Mouse (Mus musculus) CD8-positive naive resting alpha-beta T cell, adult 2 months (primary cell): ENCODE results near the gene Dkkl1.
"Not testable (repeated sequence)": the region's sequence is repeated elsewhere in the genome, so short reads cannot be mapped to it uniquely, and the experiment has no call there.

ENCODE experiments used
- DNase-seq, 2 experiments: peaks; one replicate each; pipeline ENCODE4 v3.0.0; 2022; ENCODE audit warnings: low read depth in 2 of 2, low spot score in 2 of 2

The Dkkl1 gene

DNA sequence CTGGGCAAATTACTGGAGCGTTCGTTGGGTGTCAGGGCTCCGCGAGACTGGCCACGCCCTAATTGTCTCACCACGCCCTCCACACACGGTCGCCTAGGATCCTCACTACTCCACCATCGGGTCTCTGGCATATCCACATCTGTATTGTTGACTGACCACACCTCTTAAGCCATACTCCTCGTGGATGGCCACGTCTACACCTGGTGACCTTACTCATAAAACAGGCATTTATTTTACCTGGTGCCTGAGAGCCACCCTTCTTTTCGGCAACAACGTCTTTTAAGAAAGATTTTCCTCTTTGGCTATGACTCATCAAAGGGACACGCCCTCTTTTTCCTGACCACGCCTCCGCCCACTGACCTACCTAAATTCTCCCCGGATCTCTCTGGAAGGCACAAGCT, at the start of gene Dkkl1:
Gene Dkkl1 (minus strand): TSS at position 297 of the 401 bp plus-strand sequence.
- DNase-seq = no peak

DNA sequence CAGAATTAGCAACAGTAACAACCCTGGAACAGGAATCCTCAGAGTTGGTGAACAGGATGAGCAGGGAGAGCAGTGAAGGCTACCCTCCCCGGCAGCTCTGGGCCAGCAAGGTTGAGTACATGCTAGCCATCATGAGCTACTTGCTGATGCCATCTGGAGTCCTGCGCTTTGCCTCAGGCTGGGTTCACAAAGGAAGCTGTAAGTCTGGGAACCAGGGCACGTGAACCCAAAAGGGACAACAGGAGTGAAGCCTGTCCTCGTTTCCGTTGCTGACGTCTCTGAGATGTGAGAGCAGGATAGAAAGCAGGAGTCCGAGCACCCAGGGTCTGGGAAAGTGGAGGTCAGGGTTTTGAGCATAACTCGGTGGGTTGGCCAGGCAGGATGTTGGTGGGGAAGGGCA, 47.3 kb upstream of the Dkkl1 start:
- no peak for DNase-seq

DNA sequence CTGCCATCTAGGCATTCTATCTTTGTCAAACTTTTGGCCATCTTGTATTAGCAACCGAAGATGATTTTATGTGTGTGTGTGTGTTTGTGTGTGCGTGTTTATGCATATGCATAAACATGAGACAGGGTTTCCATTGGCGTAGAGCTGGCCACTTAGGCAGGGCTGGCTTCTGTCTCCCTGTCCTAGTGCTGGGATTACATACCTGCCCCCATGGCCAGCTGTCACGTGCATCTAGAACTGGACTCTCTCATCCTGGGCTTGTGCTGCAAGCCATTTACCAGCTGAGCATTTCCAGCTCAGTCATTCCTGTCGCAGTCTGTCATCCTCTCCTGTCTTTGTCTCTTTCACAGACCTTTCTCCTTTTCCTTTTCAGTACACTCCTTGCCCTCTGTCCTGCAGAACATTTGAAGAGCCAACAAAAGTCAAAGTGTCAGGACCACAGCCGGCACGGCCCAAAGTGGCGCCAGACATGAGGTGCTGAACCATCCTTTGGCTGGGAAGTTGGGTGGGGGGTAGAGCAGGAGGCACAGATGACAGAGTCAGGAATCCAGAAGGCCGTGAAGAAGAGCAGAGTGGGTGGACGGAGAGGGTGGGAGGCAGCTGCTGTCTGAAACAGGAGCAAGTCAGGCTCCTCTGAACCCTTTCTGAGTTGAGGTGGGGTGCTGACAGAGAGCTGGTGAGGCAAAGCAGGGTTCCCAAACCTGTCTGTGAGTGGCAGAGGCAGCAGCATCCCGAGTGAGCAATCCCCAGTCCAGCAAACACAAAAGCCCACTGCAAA, 45.3 kb upstream of the Dkkl1 start:
- no peak for DNase-seq

DNA sequence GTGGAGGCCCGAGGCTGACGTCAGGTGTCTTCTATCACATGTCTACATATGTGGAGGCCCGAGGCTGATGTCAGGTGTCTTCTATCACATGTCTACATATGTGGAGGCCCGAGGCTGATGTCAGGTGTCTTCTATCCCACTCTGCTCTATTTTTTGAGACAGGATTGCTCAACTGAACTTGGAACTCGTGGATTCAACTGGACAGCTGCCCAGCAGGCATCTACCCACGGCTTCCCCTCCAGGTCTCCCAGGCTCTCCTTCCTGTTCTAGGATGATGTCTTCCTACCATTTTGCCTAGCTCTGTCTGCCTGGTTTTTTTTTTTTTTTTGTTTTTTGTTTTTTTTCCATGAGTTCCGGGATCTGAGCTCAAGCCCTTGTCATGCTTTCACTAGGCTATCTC, 43.9 kb upstream of the Dkkl1 start:
- not testable (repeated sequence) for DNase-seq

DNA sequence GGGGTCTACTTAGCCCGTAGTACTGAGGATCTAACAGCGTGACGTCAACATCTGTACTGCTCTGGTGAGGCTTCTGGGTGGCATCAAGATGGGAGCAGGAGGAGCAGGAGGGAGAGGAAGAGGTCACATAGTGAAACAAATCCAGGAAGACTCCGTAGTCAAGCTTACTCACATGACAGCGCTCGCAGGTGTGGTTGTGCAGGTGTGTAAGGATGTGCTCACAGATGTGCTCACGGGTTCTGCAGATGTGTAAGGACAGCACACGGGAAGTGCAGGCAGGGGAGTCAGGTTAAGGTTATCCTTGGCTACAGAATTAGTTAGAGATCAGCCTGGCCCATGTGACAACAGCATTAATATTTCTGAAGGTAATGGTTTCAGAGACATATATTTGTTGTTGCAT, 41.9 kb upstream of the Dkkl1 start:
- no peak for DNase-seq

DNA sequence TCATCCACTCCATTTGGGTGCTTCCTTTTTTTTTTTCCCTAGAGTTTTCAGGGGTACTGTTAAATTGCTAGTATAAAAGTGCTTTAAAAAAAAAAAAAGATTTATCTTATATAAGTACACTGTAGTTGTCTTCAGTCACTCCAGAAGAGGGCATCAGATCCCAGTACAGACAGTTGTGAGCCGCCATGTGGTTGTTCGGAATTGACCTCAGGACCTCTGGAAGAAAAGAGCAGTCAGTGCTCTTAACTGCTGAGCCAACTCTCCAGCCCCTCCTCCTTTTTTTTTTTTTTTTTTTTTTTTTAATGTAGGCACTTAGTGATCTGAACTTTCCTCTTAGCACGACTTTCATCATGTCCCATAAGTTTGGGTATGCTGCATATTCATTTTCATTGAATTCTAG, 35.7 kb upstream of the Dkkl1 start:
- no peak for DNase-seq

DNA sequence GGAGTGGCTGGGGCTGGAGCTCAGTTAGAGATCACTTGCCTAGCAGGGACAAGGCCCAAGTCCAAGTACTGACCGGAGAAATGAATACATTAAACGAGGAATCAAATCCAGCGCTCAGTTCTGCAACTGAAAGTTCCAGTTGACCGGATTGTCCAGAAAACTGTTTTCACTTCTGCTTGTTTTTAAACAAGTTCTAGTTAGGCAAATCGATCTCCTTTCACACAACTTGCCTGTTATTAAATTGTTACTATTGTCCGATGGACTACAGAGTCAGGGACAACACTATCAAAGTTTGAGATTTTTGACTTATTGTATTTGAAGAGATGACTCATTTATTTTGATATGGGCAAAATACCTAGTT, 29.4 kb upstream of the Dkkl1 start:
- DNase-seq = no peak

DNA sequence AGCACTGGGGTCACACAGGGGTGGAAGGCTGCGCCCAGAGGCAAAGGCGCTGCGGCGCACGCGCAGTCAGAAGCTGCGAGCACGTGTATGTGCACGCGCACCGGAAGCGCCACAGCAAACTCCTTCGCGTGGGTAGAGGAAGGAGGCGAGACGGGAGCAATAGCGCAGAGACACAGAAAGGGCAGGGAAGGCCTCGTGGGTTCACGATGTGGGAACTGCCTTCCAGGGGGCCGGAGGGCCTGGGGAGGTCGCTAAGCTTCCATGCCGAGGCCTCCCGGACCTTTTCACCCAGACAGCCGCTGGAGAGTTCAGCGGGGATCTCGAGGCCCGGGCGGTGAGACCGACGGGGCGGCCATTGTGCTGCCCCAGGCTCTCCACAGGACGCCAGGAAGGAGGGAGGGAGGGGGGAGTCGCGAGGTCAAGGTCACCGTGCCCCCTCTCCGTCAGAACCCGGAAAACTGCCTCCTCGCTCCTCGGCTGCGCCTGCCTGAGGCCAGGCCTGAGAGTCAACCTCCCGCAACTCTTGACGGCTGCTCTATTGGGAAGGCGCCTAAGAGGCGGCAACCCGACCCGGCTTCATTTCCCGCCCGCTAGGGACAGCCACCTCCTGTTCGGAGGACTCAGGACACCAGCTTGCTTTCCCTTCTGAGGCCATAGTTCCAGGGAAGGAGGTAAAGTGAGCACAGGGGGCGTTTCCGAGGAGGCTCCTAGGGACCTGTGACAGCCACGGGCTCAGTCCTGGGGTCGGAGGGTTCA, 28.9 kb upstream of the Dkkl1 start, which contains the start of gene Slc6a16:
Gene Slc6a16 (plus strand): TSS at position 453 of the 756 bp plus-strand sequence.
- DNase-seq = no peak

DNA sequence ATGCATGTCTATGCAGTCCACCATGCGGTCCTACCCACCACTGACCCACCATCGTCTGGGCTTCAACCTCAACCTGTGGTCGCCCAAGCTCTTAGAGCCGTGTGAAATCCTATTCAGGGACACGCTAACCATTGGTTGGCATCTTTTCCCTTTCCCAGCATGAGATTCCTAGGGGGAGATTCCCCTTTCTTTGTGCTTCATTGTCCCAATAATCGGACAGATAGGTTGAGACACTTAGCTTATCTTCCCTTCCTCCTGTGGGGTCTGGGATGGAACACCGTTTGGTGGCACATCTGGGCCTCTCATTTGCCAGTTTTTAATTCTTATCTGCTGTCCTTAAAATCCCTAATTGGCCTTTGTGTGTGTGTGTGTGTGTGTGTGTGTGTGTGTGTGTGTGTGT, 28.2 kb upstream of the Dkkl1 start:
- DNase-seq = no peak

DNA sequence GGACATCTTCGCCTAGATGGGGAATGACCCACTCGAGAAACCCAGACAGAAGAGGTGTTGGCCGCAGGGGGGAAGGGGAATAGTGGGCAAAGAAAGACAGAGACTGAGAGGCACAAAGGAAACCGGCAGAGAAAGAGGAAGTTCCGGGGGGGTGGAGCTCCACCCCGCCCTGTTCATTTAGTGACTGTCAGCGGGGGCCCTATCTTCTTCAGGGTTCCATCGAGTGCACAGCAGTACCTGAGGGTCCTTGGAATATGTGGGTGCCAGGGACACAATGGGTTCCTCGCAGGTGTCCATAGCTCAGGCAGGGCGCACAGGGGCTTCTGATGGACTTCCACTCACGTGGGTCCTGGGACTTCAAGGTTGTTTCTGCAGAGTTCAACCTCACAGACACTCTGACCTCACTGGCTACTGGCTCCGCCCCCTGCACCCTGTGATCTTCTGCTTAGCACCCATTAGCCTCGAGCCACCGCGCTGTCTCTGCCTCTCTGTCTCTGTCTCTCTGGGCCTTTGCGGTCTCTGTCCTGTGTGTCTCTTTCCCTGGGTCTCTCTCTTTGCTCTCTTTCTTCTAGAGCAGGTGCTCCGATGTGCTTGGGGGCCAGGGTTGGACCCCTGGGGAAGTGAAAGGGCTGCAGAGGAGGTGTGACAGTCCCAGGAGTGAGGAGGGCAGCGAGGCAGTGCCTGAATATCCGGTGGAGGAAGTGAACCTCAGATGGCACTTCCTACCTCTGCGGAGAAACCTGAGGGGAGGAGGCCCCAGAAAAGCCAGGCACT, 27.0 kb upstream of the Dkkl1 start, which contains the start of gene Cd37:
Gene Cd37 (minus strand): TSS at position 393 of the 774 bp plus-strand sequence.
- DNase-seq = peak; percentile 53 to 76

DNA sequence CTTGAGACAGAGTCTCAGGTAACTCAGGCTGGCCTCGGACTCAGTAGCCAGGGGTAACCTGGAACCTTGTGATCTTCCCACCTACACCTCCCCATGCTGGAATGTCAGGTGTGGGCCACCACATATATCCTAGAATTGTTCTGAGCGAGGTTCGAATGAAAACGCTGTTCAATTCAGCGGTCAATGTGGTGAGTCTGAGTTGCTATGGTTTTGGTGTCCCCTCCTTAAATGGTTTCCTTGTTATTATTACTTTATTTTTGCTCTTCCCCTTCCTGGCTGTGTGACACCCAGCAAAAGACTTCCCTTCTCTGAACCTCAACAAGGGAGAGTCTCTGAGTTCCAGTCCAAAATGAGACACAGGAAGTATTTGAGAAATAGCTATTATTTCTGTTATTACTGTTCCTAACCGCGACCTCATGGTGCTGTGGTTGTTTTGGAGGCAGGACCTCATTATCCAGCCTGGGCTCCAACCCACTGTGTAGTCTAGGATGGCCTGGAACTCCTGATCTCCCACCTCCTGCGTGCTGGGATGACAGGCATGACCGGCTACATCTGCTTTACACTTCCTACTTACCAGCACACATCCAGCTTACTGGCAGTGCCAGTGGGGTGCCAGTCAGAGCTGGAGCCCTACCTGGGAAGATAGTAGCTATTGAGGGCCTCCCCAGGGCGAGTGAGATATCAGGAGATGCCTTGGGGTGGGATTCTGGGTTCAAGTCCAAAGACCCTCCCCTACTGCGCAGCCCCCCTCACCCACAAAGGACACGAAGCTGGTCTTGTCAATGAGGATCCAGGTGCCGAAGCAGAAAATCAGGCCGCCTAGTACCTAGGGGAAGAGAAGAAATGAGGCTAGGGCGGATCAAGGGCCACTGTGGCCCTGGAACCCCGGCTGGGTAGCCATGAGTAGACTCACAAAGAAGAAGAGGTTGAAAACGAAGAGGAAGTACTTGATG, 26.1 kb upstream of the Dkkl1 start:
- no peak for DNase-seq

DNA sequence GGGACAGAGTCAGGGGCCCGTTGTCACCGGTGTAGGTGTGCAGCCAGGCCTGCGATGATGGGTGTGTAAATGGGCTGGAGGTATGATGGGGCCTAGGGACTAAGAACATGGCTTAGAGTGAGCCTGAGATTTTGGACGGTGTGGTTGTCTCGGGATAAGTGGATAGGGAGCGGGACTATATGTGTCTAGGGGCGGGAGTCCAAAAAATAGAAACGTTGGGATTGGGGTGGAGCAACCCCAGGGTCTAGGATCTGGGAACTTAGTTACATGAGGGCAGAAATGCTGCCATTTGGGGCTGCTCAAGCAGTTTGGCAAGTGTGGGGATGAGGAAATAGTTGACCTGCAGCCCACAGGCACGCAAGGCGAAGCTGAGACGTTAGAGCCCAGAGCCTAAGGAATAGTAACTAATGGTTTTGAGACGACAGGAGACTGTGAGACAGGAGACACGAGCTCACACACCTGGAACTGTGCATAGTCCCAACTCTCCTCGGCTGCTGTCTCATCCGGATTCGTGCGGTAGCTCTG, 23.8 kb upstream of the Dkkl1 start:
- no peak for DNase-seq

DNA sequence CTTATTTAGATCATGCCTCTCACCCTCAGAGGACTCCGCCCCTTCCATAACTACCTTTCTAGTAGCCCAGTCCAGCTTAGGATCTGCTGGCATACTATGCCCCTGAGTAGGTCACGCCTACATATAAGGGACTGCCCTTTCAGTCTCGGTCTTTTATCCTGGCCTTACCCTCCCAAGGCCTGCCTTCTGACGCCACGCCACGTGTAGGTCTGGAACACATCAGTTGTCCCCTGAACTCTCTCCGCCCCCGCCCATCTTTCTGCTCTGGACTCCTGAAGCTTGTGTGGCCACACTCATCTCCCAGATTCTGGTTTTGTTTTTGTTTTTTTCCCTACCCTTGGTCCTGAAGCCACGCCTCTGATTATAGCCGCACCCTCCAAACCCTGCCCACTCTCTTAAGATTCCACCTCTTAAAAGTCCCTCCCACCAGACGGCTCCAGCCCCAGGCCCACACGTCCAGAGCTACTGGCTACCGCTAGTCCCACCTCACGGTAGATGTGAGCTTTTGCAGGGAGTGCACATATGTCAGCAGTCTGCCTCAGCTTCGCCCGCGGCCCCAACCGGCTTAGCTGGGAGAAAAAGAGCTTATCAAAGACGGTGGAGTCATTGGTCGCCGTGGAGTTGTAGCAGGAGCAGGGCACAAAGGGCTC, 23.1 kb upstream of the Dkkl1 start:
- no peak for DNase-seq

DNA sequence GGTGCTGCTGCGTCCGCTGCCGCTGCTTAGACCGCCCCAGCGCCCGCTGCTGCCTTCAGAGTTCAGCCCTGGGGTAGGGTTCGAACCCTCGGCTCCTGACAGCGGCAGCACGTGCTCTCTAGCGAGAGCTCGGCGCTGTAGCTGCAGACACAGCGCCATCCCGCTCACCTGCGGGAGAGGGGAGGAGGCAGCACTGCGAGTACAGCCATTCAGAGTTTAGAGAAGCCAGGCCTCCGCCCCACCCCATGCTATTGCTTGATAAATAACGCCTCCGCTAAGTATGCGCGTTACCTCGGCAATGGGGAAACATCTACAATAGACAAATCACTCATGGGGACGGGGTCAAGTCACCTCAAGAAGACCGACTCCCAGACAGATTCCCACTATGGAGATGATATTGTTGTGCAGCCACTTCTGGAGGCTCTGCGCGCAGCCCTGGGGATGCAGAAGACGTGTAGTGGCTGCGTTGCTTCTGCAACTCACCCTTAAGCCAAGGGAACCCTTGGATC, 22.4 kb upstream of the Dkkl1 start:
- no peak for DNase-seq

DNA sequence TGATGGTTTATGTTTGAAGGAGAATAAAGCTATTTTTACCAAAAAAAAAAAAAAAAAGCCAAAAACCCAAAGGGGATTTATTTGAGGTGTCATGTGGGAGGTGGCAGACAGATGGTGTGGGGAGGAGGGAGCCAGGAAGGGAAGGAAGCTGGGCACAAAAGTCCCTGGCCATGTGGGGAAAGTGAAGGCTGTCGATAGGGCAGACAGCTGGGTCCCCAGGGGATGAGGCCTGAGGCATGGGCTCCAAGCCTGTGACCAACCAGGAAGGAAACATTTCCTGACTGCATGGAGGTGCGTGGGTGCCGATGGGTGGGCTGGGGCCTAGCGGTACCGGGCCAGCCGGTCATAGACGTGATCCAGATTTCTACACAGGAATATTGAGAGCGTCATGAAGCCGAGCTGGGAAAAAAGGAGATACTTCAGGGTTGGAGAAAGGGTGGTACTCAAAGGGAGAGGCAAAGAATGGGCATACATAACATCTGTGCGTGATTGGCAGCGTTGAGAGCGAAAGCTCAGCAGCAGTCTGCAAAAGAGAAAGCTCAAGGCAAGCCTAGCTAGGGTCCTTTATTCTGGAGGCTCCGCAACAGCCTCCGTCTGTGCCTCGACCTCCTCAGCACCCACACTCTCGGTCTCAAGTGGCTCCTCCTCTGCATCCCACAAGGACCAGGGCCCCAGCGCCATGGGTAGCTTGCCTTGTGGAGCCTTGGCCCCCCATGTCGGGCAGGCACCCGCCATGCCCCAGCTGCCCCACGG, 21.8 kb upstream of the Dkkl1 start:
- DNase-seq = no peak

DNA sequence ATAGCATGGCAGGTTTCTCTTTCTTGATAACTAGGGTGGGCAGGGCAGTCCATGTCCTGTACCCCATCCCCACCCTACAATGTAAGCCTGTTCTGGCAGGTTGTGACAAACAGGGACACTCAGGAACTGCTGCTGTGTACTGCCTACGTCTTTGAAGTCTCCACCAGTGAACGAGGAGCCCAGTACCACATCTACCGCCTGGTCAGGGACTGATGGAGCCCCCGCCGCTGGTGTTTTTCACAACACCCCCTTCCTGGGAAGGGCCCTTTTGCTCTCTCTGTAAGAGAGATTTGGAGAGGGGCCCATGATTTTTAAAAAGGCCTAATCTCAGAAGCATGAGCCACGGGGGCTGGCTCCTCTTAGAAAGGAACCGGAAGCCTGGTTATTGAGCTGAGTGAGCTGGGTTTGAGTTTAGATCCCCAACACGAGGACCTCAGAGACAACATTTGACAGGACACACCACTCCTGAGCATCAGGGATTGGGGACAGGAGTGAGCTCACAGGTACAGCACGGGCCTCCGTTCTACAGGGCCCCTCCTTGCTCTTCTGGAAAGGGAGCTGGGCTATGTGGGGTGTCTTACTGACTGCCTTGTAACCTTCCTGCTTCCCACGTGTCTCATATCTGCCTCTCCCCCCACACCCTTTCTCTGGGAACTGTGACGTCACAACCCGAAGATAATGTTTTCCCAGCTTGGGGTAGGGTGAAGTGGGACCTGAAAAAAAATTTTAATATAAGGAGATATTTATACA, 20.9 kb upstream of the Dkkl1 start:
- no peak for DNase-seq

DNA sequence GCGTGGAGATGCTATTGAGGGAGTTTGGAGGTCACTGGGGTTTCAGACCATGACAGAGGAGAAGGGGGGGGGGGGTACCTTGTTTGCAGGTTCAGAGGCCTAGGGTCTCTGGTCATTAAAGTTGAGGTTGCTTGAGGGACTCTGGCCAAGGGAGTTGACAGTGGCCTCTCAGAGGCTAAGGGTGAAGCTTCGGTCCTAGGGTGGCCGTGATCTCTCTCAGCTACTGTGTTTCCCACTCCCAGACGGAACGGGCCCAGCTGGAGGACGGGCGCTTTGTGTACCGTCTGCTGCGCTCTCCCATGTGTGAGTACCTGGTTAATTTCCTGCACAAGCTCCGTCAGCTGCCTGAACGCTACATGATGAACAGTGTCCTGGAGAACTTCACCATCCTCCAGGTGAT, 20.0 kb upstream of the Dkkl1 start:
- DNase-seq = no peak

DNA sequence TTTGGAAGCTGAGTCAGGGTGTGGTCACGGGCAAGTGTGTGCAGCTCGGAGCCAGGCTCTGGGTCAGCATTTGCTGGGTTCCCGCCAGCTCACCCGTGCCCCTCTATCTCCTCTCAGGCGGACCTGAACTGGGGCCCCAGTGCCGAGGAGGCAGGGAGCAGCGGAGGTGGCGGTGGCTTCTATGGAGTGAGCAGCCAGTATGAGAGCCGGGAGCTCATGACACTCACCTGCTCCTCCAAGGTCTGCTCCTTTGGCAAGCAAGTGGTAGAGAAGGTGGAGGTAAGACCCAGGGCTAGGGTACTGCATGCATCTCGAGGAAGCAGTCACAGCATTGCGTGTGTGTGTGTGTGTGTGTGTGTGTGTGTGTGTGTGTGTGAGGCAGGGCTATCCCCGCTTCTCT, 19.2 kb upstream of the Dkkl1 start:
- DNase-seq = no peak
